ENCODE assay signal across 8 mouse cellular contexts in genomic region chr11:61760518-61760917, GRCm38 (mm10). TPM values are rescaled to one million over a fixed set of nuclear protein-coding genes. Genes with fewer than 3 reads are reported as not detected.
DNase-seq lines count a peak whose midpoint lies in the region; ATAC-seq and TF ChIP-seq lines count a peak whose summit lies in the region.

No protein-coding gene starts in this region.

- H3K27ac ChIP-seq in cerebellum, adult 2 months (ENCODE audit: insufficient read depth, low read length): no peak overlapping the region
- no peak overlapping the region for H3K27ac ChIP-seq in heart, embryonic 16.5 days (ENCODE audit: low read length)
- no peak overlapping the region for H3K27ac ChIP-seq in liver, postnatal 0 days (ENCODE audit: low read depth)
- no peak overlapping the region for H3K27ac ChIP-seq in stomach, embryonic 15.5 days

- H3K4me1 ChIP-seq in cerebellum, adult 2 months (ENCODE audit: control insufficient read depth, insufficient read depth, low read length): no peaks in the 10 kb centered on the region
- peaks cover 48% of the 10 kb centered on the region for H3K4me1 ChIP-seq in megakaryocyte, embryonic 14.5 days
- H3K4me1 ChIP-seq in heart, embryonic 16.5 days (ENCODE audit: control insufficient read depth, insufficient read depth, low read length): peaks cover 5% of the 10 kb centered on the region
- peaks cover 11% of the 10 kb centered on the region; the same call in 1 of the 2 replicates for H3K4me1 ChIP-seq in liver, postnatal 0 days (ENCODE audit: insufficient read depth)
- peaks cover 7% of the 10 kb centered on the region; the same call in 1 of the 2 replicates for H3K4me1 ChIP-seq in stomach, embryonic 15.5 days

- TF ChIP-seq POLR2A in cerebellum, adult 2 months (IDR thresholded peaks at IDR 0.05; ENCODE audit: borderline replicate concordance, insufficient read depth, low read length): no peak

- WGBS in cerebellum, adult 2 months: 39% methylated on average over 5 of the region's 5 CpGs
- 75% methylated on average over 5 of the region's 5 CpGs for WGBS in heart, embryonic 16.5 days
- 50% methylated on average over 5 of the region's 5 CpGs for whole genome bisulfite sequencing in liver, postnatal 0 days (ENCODE audit: insufficient replicate concordance)
- WGBS in stomach, embryonic 15.5 days: 69% methylated on average over 5 of the region's 5 CpGs

- H3K4me2 ChIP-seq in heart, embryonic 16.5 days (ENCODE audit: low read depth, low read length): peak overlapping the region; percentile 73
- H3K4me2 ChIP-seq in liver, postnatal 0 days (ENCODE audit: low read depth, low read length): peak overlapping the region; percentile 80
- peak overlapping the region; percentile 52 for H3K4me2 ChIP-seq in stomach, embryonic 15.5 days

- ATAC-seq in megakaryocyte, adult 5-6 weeks (ENCODE audit: poor library complexity, severe bottlenecking): no peak
- no peak for ATAC-seq in heart, embryonic 16.5 days (replicated peaks; ENCODE audit: extremely low read depth, insufficient read depth, low FRiP score)
- ATAC-seq in liver, postnatal 0 days: no peak
- ATAC-seq in stomach, embryonic 15.5 days (ENCODE audit: insufficient read depth, low FRiP score, low read depth): no peak
- no peak for ATAC-seq in activated CD4-positive, CD25-positive, alpha-beta regulatory T cell, adult 4 months

- H3K27me3 ChIP-seq in cerebellum, adult 2 months (ENCODE audit: control insufficient read depth, insufficient read depth, low read length): no peaks in the 10 kb centered on the region
- H3K27me3 ChIP-seq in megakaryocyte, embryonic 14.5 days (replicated peaks): peaks cover 3% of the 10 kb centered on the region
- H3K27me3 ChIP-seq in heart, embryonic 16.5 days (ENCODE audit: control insufficient read depth, insufficient read depth, low read length): no peaks in the 10 kb centered on the region
- no peaks in the 10 kb centered on the region for H3K27me3 ChIP-seq in liver, postnatal 0 days (ENCODE audit: insufficient read depth, low read length)
- H3K27me3 ChIP-seq in stomach, embryonic 15.5 days (replicated peaks): no peaks in the 10 kb centered on the region

- H3K4me3 ChIP-seq in cerebellum, adult 2 months (replicated peaks; ENCODE audit: insufficient read depth, low read depth, low read length): peak overlapping the region; percentile 19
- peak overlapping the region; percentile 92 for H3K4me3 ChIP-seq in megakaryocyte, embryonic 14.5 days (replicated peaks)
- no peak overlapping the region for H3K4me3 ChIP-seq in heart, embryonic 16.5 days (ENCODE audit: low read length)
- H3K4me3 ChIP-seq in liver, postnatal 0 days (ENCODE audit: low read depth, low read length): 0 out of 2 replicates have a peak overlapping the region, but pooled peaks have one; percentile 79
- H3K4me3 ChIP-seq in stomach, embryonic 15.5 days (replicated peaks): peak overlapping the region; percentile 68; the same call in 1 of the 2 replicates

- peaks cover 26% of the 10 kb centered on the region for H3K36me3 ChIP-seq in megakaryocyte, embryonic 14.5 days (replicated peaks; ENCODE audit: low read length)
- H3K36me3 ChIP-seq in heart, embryonic 16.5 days (ENCODE audit: control insufficient read depth, insufficient read depth): peaks cover 8% of the 10 kb centered on the region; the same call in 1 of the 2 replicates
- H3K36me3 ChIP-seq in liver, postnatal 0 days (replicated peaks; ENCODE audit: insufficient read depth, low read length): no peaks in the 10 kb centered on the region
- H3K36me3 ChIP-seq in stomach, embryonic 15.5 days: 0 out of 2 replicates have a peak, but pooled peaks cover 2% of the 10 kb centered on the region

- no peak for TF ChIP-seq CTCF in cerebellum, adult 2 months (IDR thresholded peaks at IDR 0.05; ENCODE audit: borderline replicate concordance, insufficient read depth, low read depth, low read length)
- peak; percentile 37 for TF ChIP-seq CTCF in liver, postnatal 0 days (IDR thresholded peaks at IDR 0.05; ENCODE audit: low read depth)

- no peak overlapping the region for H3K9ac ChIP-seq in heart, embryonic 16.5 days (ENCODE audit: low read length)
- no peak overlapping the region for H3K9ac ChIP-seq in liver, postnatal 0 days (replicated peaks)
- no peak overlapping the region for H3K9ac ChIP-seq in stomach, embryonic 15.5 days

- TF ChIP-seq EP300 in liver, postnatal 0 days (IDR thresholded peaks at IDR 0.05; ENCODE audit: low read depth): no peak

- no peak for DNase-seq in cerebellum, adult 2 months
- DNase-seq in cerebellum, adult 8-10 months: no peak
- peak; percentile 24 for DNase-seq in liver, postnatal 0 days

- no peaks in the 10 kb centered on the region for H3K9me3 ChIP-seq in megakaryocyte, embryonic 14.5 days
- H3K9me3 ChIP-seq in heart, embryonic 16.5 days (replicated peaks; ENCODE audit: control insufficient read depth, low read length): no peaks in the 10 kb centered on the region
- no peaks in the 10 kb centered on the region for H3K9me3 ChIP-seq in liver, postnatal 0 days (ENCODE audit: low read length)
- H3K9me3 ChIP-seq in stomach, embryonic 15.5 days: no peaks in the 10 kb centered on the region

RNA-seq across cellular contexts. Expression of gene Prpsap2, which starts 1.4 kb away (rescaled TPM):
- 41.1 and 47.1 TPM in 2 replicates for polyA plus RNA-seq in cerebellum, adult 2 months (2012; rRNA removed)
- polyA plus RNA-seq in megakaryocyte, embryonic 14.5 days (2012; ENCODE audit: insufficient read depth, low replicate concordance): 8.9 TPM in 1 of 2 replicates, not detected in the other
- 30.4 and 36.2 TPM in 2 replicates for total RNA-seq in megakaryocyte, adult 5-6 weeks (2015)
- 40.9 and 45.3 TPM in 2 replicates for total RNA-seq in megakaryocyte, adult 5-6 weeks (2017)
- polyA plus RNA-seq in heart, embryonic 16.5 days (2015; fragmentation: Nextera tagmentation; extraction: Ambion mirVana): 14.0 and 17.7 TPM in 2 replicates
- 5.2 and 5.7 TPM in 2 replicates for polyA plus RNA-seq in liver, postnatal 0 days (2015; fragmentation: Nextera tagmentation; extraction: Ambion mirVana)
- polyA plus RNA-seq in stomach, embryonic 15.5 days (2015; fragmentation: Nextera tagmentation; extraction: Ambion mirVana): 26.3 and 30.3 TPM in 2 replicates
- polyA plus RNA-seq in activated CD4-positive, CD25-positive, alpha-beta regulatory T cell, adult 4 months (2017; shearing (Covaris generic)): 10 to 100 TPM; 19.6 to 28.4 TPM

RNA-seq across cellular contexts. Expression of gene Slc5a10, which starts 39.9 kb away (rescaled TPM):
- 0.05 and 0.07 TPM in 2 replicates for polyA plus RNA-seq in cerebellum, adult 2 months (2012; rRNA removed)
- 0.12 TPM in 1 of 2 replicates, not detected in the other for polyA plus RNA-seq in megakaryocyte, embryonic 14.5 days (2012; ENCODE audit: insufficient read depth, low replicate concordance)
- total RNA-seq in megakaryocyte, adult 5-6 weeks (2015): not detected in 2 replicates
- not detected in 2 replicates for total RNA-seq in megakaryocyte, adult 5-6 weeks (2017)
- polyA plus RNA-seq in heart, embryonic 16.5 days (2015; fragmentation: Nextera tagmentation; extraction: Ambion mirVana): 0.11 TPM in 1 of 2 replicates, not detected in the other
- not detected in 2 replicates for polyA plus RNA-seq in liver, postnatal 0 days (2015; fragmentation: Nextera tagmentation; extraction: Ambion mirVana)
- polyA plus RNA-seq in stomach, embryonic 15.5 days (2015; fragmentation: Nextera tagmentation; extraction: Ambion mirVana): not detected in 2 replicates
- polyA plus RNA-seq in activated CD4-positive, CD25-positive, alpha-beta regulatory T cell, adult 4 months (2017; shearing (Covaris generic)): not detected
